Mouse (Mus musculus): ENCODE measurements around the gene Med22.

DNA sequence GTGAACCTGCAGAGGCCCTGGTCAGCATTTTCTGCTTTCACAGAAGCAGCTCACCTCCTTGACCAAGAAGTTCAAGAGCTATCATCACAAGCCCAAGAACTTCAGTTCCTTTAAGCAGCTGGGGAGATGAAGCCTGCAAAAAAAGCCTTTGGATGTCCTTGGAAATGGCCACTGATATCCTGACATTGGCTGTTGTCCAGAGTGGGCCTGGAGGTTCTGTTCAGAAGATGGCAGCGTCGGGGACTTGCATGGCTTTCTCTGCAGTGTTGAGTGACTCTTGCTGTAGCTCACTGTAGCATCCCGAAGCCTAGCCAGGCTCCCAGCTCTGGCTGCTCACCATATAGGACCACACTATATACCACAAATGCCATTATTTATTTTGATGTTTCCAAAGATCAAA is 9.2 kb upstream of the Med22 start:
- TF ChIP-seq CTCF (IDR thresholded peaks at IDR 0.05; ENCODE audit: low read depth, low read length) (no peak), POLR2AphosphoS5 (IDR thresholded peaks at IDR 0.05; ENCODE audit: insufficient replicate concordance, low read depth, low read length) (no peak), GATA1 (IDR thresholded peaks at IDR 0.05; ENCODE audit: borderline replicate concordance, low read length) (no peak)
